Mouse (Mus musculus): ENCODE measurements around the gene Fbxo33.

DNA sequence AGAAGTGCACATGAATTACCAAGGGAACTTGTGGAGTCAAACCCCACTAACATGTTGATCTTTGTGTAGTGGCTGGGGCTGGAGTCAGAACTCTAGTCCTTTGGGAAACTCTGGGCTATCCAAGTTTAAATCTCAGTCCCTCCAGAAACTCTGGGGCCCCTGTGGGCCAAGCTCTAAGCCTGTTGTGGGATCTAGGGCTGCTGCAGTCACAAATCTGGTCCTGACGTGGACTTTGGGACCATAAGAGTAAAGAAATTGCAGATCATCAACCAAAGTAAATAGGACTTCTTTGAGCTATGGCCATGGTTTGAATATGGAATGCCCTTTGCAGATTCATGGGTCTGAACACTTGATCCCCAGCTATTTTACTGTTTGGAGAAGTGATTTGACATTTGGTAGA, 29.4 kb upstream of the Fbxo33 start:
- TF ChIP-seq CTCF (IDR thresholded peaks at IDR 0.05; ENCODE audit: low read depth, low read length), result no peak
- TF ChIP-seq POLR2A (IDR thresholded peaks at IDR 0.05; ENCODE audit: insufficient read depth, low read length), result no peak
- TF ChIP-seq EP300 (IDR thresholded peaks at IDR 0.05; ENCODE audit: insufficient read depth, low read depth, low read length), result no peak

Data from ES-Bruce4 (cell line).